Mouse (Mus musculus): ENCODE data around the gene Zscan10. TPM values are rescaled to one million over a fixed set of nuclear protein-coding genes. Genes with fewer than 3 reads are reported as not detected.

Gene Zscan10
- polyA plus RNA-seq, 1 experiment from 2014 or later: not detected

DNA sequence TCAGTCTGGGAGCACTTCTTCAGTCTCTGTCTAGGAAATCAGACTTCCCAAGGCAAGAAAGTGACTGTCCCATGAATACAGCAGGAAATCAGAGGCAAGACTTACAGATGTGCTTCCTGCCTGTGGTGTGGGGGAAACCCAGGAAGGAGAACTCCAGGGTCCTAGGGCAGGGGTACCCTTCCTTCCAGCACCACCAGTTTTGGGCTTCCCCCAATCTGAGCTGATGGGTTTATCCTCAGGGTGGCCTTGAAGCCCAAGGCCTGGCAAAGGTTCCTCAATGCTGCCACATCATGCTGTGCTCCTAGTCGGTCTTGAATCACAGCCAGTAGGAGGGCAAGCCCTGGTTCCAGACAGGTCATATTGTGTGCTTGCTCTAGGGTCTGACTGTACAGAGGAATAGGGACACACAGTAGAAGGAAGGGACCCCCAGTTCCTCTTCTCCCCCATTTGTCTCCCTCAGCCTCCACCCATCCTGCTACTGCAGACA lies 47.0 kb upstream of the Zscan10 start:
- TF ChIP-seq EP300 (IDR thresholded peaks at IDR 0.05; ENCODE audit: low read depth) (no peak), CTCF (IDR thresholded peaks at IDR 0.05; ENCODE audit: low read depth) (no peak)
- no peak for DNase-seq
- WGBS (ENCODE audit: insufficient replicate concordance): 56% methylated on average over 1 of the region's 1 CpGs
- ATAC-seq: no peak
- no peak overlapping the region for H3K4me3 ChIP-seq (ENCODE audit: low read depth, low read length)
- peaks cover 38% of the 10 kb centered on the region for H3K4me1 ChIP-seq (ENCODE audit: insufficient read depth)
- H3K36me3 ChIP-seq (replicated peaks; ENCODE audit: insufficient read depth, low read length): peaks cover 24% of the 10 kb centered on the region
- no peaks in the 10 kb centered on the region for H3K27me3 ChIP-seq (ENCODE audit: insufficient read depth, low read length)
- no peak overlapping the region; the same call in 1 of the 2 replicates for H3K9ac ChIP-seq (replicated peaks)
- no peak overlapping the region for H3K4me2 ChIP-seq (ENCODE audit: low read depth, low read length)
- peak overlapping the region; percentile 71; the same call in 1 of the 2 replicates for H3K27ac ChIP-seq (ENCODE audit: low read depth)
- no peaks in the 10 kb centered on the region for H3K9me3 ChIP-seq (ENCODE audit: low read length)

DNA sequence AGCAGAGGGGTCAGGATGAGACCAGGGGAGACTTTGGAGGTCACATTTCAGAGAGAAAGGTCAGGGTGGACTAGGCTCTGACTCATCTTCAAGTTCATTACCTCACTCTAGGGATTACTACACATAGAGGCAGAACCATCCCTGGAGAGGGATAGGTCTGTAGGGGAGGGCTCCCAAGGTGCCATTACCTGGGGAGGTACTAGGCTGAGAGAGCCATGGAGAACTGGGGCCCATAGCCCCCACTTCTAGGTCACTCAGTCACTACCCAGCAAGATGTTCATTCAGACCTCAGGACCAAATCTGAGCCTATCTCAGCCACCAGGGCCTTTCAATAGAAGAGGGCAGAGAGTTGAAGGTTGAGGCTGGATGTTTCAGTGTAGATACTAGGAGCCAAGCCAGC lies 46.3 kb upstream of the Zscan10 start:
- H3K4me2 ChIP-seq (ENCODE audit: low read depth, low read length): no peak overlapping the region
- no peak for ATAC-seq
- H3K9me3 ChIP-seq (ENCODE audit: low read length): no peaks in the 10 kb centered on the region

DNA sequence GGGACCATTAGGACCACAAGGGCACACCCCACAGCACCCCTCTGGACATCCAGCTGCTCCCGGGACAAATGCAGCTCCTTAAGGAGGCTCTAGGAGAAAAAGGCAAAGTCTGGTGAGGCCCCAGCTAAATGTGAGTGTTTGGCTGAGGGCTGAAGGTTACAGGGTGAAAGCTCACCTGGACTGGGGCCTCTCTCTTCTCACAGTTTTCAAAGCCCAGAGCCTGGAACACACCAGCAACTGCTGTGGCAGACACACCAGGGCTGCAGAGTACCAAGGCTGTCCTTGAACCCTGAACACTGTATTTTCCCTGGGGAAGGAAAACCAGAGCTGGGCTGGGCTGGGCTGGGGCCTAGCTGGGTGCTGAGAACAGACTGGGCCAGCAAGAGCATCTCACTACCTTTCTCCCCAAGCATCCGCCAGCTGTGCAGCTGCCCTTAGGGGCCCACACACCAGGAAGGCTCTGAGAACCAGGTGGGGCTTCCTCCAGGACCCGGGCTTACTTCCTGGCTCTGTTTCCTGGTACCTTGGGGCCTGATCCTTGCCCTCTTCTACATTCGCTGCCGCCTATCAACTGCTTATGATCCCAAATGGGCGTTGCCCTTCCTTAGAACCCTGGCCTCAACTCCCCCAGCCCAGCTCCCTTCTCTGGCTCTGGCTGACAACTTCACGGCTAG lies 45.3 kb upstream of the Zscan10 start:
- H3K4me1 ChIP-seq (ENCODE audit: insufficient read depth): peaks cover 29% of the 10 kb centered on the region
- no peak overlapping the region for H3K4me2 ChIP-seq (ENCODE audit: low read depth, low read length)
- H3K27me3 ChIP-seq (ENCODE audit: insufficient read depth, low read length): no peaks in the 10 kb centered on the region
- no peak overlapping the region for H3K27ac ChIP-seq (ENCODE audit: low read depth)
- no peak overlapping the region for H3K4me3 ChIP-seq (ENCODE audit: low read depth, low read length)
- ATAC-seq (no peak), DNase-seq (no peak)
- 76% methylated on average over 7 of the region's 7 CpGs for WGBS (ENCODE audit: insufficient replicate concordance)
- H3K9me3 ChIP-seq (ENCODE audit: low read length): no peaks in the 10 kb centered on the region
- H3K36me3 ChIP-seq (replicated peaks; ENCODE audit: insufficient read depth, low read length): peaks cover 29% of the 10 kb centered on the region
- H3K9ac ChIP-seq (replicated peaks): peak overlapping the region; percentile 16; the same call in 1 of the 2 replicates
- no peak for TF ChIP-seq EP300 (IDR thresholded peaks at IDR 0.05; ENCODE audit: low read depth)
- no peak for TF ChIP-seq CTCF (IDR thresholded peaks at IDR 0.05; ENCODE audit: low read depth)

More for the DNA sequence above, 46.3 kb upstream of the Zscan10 start:
- Histone ChIP-seq H3K4me1 (ENCODE audit: insufficient read depth) (peaks cover 32% of the 10 kb centered on the region), H3K27me3 (ENCODE audit: insufficient read depth, low read length) (no peaks in the 10 kb centered on the region), H3K36me3 (replicated peaks; ENCODE audit: insufficient read depth, low read length) (peaks cover 29% of the 10 kb centered on the region), H3K4me3 (ENCODE audit: low read depth, low read length) (no peak overlapping the region), H3K27ac (ENCODE audit: low read depth) (no peak overlapping the region), H3K9ac (replicated peaks) (no peak overlapping the region)
- DNase-seq: no peak
- TF ChIP-seq EP300 (IDR thresholded peaks at IDR 0.05; ENCODE audit: low read depth) (no peak), CTCF (IDR thresholded peaks at IDR 0.05; ENCODE audit: low read depth) (no peak)

DNA sequence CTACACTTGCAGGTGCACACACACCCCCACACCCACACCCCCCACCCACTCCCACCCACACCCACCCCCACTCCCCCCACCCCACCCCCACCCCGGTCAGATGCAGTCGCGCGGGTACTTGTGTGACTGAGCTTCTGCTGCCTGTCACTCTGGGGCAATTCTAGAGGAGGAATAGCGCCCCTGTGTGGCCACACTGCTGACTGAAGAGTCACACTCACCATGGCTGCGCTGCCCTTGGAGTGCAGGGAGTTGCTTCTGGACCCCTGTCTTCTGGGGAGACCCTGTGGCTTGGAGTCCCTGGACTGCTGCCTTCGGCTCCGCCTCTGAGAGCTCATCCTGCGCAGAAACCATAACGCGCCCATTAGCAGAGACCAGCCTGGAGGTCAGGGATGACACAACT lies 40.9 kb upstream of the Zscan10 start:
- no peak overlapping the region for H3K9ac ChIP-seq (replicated peaks)
- H3K4me1 ChIP-seq (ENCODE audit: insufficient read depth): peaks cover 5% of the 10 kb centered on the region
- no peaks in the 10 kb centered on the region for H3K27me3 ChIP-seq (ENCODE audit: insufficient read depth, low read length)
- no peak overlapping the region for H3K4me2 ChIP-seq (ENCODE audit: low read depth, low read length)
- DNase-seq (peak; percentile 77), ATAC-seq (no peak)
- H3K27ac ChIP-seq (ENCODE audit: low read depth): no peak overlapping the region
- H3K36me3 ChIP-seq (replicated peaks; ENCODE audit: insufficient read depth, low read length): peaks cover 35% of the 10 kb centered on the region
- no peaks in the 10 kb centered on the region for H3K9me3 ChIP-seq (ENCODE audit: low read length)
- TF ChIP-seq EP300 (IDR thresholded peaks at IDR 0.05; ENCODE audit: low read depth): no peak
- TF ChIP-seq CTCF (IDR thresholded peaks at IDR 0.05; ENCODE audit: low read depth): peak; percentile 69
- no peak overlapping the region for H3K4me3 ChIP-seq (ENCODE audit: low read depth, low read length)
- WGBS (ENCODE audit: insufficient replicate concordance): 70% methylated on average over 11 of the region's 11 CpGs

DNA sequence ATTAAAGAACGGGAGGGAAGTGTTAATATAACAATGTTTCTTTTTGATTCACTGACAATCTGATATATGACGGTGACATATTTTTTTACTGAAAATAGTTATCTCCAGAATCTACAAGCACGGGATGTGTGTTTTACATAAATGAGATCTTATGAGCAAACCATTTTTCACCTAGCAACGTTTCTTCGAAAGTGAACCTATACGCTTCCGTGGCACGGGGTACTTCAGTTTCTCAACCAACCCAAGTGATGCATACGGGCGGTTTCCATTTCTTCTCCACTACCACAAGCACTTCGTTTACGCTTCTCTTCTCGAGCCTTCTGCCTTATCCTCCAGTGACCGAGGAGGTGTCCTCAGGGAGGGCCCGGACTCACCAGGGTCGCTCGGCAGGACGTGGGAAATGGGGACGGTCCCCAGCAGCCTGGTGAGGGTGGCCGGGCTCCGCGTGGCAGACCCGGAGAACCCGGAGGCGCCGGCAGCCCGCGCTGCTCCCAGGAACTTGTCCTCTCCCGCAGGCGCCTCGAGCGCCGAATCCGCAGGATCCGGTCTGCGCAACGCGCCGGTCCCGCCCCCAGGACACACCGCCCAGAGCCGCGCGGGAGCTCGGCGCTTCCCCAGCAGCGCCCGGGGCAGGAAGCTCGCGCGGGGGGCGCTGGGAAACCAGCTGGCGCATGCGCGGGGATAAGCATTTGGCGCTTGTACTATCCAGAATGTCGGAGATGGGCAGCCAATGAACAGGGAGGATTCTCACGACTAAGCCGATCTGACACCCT lies 36.9 kb upstream of the Zscan10 start, which contains the start of gene Zfp213:
Gene Zfp213 (minus strand): TSS at position 644 of the 773 bp plus-strand sequence.
- ATAC-seq (peak; percentile 98), DNase-seq (peak; percentile 96)
- H3K27me3 ChIP-seq (ENCODE audit: insufficient read depth, low read length): no peaks in the 10 kb centered on the region
- H3K4me2 ChIP-seq (ENCODE audit: low read depth, low read length): peak within 1 kb of the TSS; percentile 92
- H3K4me1 ChIP-seq (ENCODE audit: insufficient read depth): peaks cover 10% of the 10 kb centered on the region
- peak within 1 kb of the TSS; percentile 84 for H3K4me3 ChIP-seq (ENCODE audit: low read depth, low read length)
- peak within 1 kb of the TSS; percentile 98 for H3K27ac ChIP-seq (ENCODE audit: low read depth)
- peak within 1 kb of the TSS; percentile 84 for H3K9ac ChIP-seq (replicated peaks)
- H3K9me3 ChIP-seq (ENCODE audit: low read length): no peaks in the 10 kb centered on the region
- peaks cover 11% of the 10 kb centered on the region for H3K36me3 ChIP-seq (replicated peaks; ENCODE audit: insufficient read depth, low read length)
- WGBS (ENCODE audit: insufficient replicate concordance): 2% methylated on average over 59 of the region's 59 CpGs
- TF ChIP-seq EP300 (IDR thresholded peaks at IDR 0.05; ENCODE audit: low read depth) (no peak), CTCF (IDR thresholded peaks at IDR 0.05; ENCODE audit: low read depth) (no peak)

DNA sequence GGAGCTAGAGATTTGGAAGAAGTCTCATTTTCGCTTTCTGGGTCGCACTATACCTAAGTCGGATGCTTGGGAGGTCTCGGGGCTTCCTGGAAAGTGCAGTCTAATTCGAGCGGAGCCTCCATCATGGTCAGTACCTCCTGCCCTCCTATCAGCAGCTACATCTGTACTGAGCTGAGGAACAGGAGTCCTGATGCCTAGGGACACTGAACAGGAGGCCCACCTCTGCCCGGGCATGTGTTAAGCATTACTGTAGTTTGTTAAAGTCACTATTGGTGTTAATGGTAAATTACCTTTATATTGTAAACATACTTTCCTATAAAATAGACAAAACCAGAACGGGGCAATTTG lies 36.3 kb upstream of the Zscan10 start:
- Histone ChIP-seq H3K27ac (ENCODE audit: low read depth) (peak overlapping the region; percentile 98), H3K27me3 (ENCODE audit: insufficient read depth, low read length) (no peaks in the 10 kb centered on the region), H3K4me1 (ENCODE audit: insufficient read depth) (peaks cover 10% of the 10 kb centered on the region), H3K36me3 (replicated peaks; ENCODE audit: insufficient read depth, low read length) (peaks cover 6% of the 10 kb centered on the region; the same call in 1 of the 2 replicates), H3K9ac (replicated peaks) (peak overlapping the region; percentile 84), H3K4me2 (ENCODE audit: low read depth, low read length) (peak overlapping the region; percentile 92), H3K9me3 (ENCODE audit: low read length) (no peaks in the 10 kb centered on the region), H3K4me3 (ENCODE audit: low read depth, low read length) (peak overlapping the region; percentile 84)
- TF ChIP-seq EP300 (IDR thresholded peaks at IDR 0.05; ENCODE audit: low read depth) (no peak), CTCF (IDR thresholded peaks at IDR 0.05; ENCODE audit: low read depth) (no peak)
- DNase-seq: no peak
- WGBS (ENCODE audit: insufficient replicate concordance): under 1% methylated on average over 8 of the region's 8 CpGs
- ATAC-seq: peak; percentile 77

All from liver, postnatal 0 days (tissue).